Mouse (Mus musculus) embryonic facial prominence, embryonic 12.5 days (tissue): Measurements from ENCODE around the gene Ankrd2. TPM values are rescaled to one million over a fixed set of nuclear protein-coding genes. Genes with fewer than 3 reads are reported as not detected.
A peak's percentile ranks its signal among the peaks of the same experiment; 100 is the strongest.

ENCODE experiments used
- ATAC-seq: fragments of 200-750 bp; cut with Nextera tagmentation; 2 replicates; pipeline ENCODE4 v1.8.0; 2017; ENCODE audit not compliant: insufficient number of reproducible peaks, insufficient read depth, low FRiP score, low TSS enrichment
- H3K27ac ChIP-seq: fragments of 300-500 bp; sonication (generic); 2 replicates; pipeline ENCODE4 v1.5.1; 2016; ENCODE audit warnings: mild to moderate bottlenecking
- H3K27me3 ChIP-seq: fragments of 300-500 bp; sonication (generic); 2 replicates; pipeline ENCODE4 v1.6.1; 2016; ENCODE audit warnings: mild to moderate bottlenecking, moderate library complexity
- H3K36me3 ChIP-seq: fragments of 300-500 bp; sonication (generic); 2 replicates; pipeline ENCODE4 v1.6.1; 2016; ENCODE audit warnings: mild to moderate bottlenecking
- H3K4me1 ChIP-seq: fragments of 300-500 bp; sonication (generic); 2 replicates; pipeline ENCODE4 v1.6.1; 2016
- H3K4me2 ChIP-seq: fragments of 300-500 bp; sonication (generic); replicated peaks from 2 replicates; pipeline ENCODE4 v1.6.1; 2016; ENCODE audit warnings: mild to moderate bottlenecking, moderate library complexity
- H3K4me3 ChIP-seq: fragments of 300-500 bp; sonication (generic); 2 replicates; pipeline ENCODE4 v1.5.1; 2016; ENCODE audit warnings: mild to moderate bottlenecking
- H3K9ac ChIP-seq: fragments of 300-500 bp; sonication (generic); 2 replicates; pipeline ENCODE4 v1.6.1; 2016; ENCODE audit warnings: mild to moderate bottlenecking, moderate library complexity
- H3K9me3 ChIP-seq: fragments of 300-500 bp; sonication (generic); 2 replicates; pipeline ENCODE4 v1.6.1; 2016; ENCODE audit warnings: mild to moderate bottlenecking, moderate library complexity
- WGBS: fragments of 180-500 bp; shearing (Covaris S2); methylation state at CpG from one replicate; pipeline ENCODE4 v1.1.7; 2016; 5-methylcytosine and 5-hydroxymethylcytosine counted together
- polyA plus RNA-seq: library from polyadenylated mRNA; unstranded; fragments of >200 nt; fragmentation: Nextera tagmentation; extraction: Ambion mirVana; gene quantifications from 2 replicates; pipeline ENCODE4 v1.2.1, GENCODE M21; 2016

Ankrd2 gene
- polyA plus RNA-seq, 1 experiment from 2014 or later = 0.24 TPM

GRCm38 (mm10) chr19:42016840-42017239 lies 19.0 kb upstream of the Ankrd2 start:
- Histone ChIP-seq H3K4me1 (peaks cover 28% of the 10 kb centered on the region), H3K36me3 (no peaks in the 10 kb centered on the region), H3K9me3 (no peaks in the 10 kb centered on the region), H3K4me3 (no peak overlapping the region), H3K27me3 (no peaks in the 10 kb centered on the region), H3K4me2 (no peak overlapping the region), H3K27ac (peak overlapping the region; percentile 60), H3K9ac (no peak overlapping the region)
- ATAC-seq = no peak
- WGBS = 57% methylated on average over 5 of the region's 5 CpGs

GRCm38 (mm10) chr19:42017399-42018247 lies 18.2 kb upstream of the Ankrd2 start:
- H3K9ac ChIP-seq = no peak overlapping the region
- peaks cover 35% of the 10 kb centered on the region for H3K4me1 ChIP-seq
- H3K27ac ChIP-seq = peak overlapping the region; percentile 60

GRCm38 (mm10) chr19:42019011-42019522 lies 16.7 kb upstream of the Ankrd2 start:
- peaks cover 37% of the 10 kb centered on the region for H3K4me1 ChIP-seq
- 13% methylated on average over 4 of the region's 4 CpGs for whole genome bisulfite sequencing
- no peaks in the 10 kb centered on the region for H3K27me3 ChIP-seq
- H3K27ac ChIP-seq = peak overlapping the region; percentile 58
- no peaks in the 10 kb centered on the region for H3K36me3 ChIP-seq
- no peaks in the 10 kb centered on the region for H3K9me3 ChIP-seq
- H3K9ac ChIP-seq = no peak overlapping the region
- no peak overlapping the region for H3K4me3 ChIP-seq
- H3K4me2 ChIP-seq = no peak overlapping the region
- ATAC-seq = no peak

More at GRCm38 (mm10) chr19:42017399-42018247, 18.2 kb upstream of the Ankrd2 start:
- H3K36me3 ChIP-seq = no peaks in the 10 kb centered on the region
- H3K27me3 ChIP-seq = no peaks in the 10 kb centered on the region
- no peaks in the 10 kb centered on the region for H3K9me3 ChIP-seq
- 73% methylated on average over 8 of the region's 8 CpGs for WGBS
- no peak for ATAC-seq
- no peak overlapping the region for H3K4me3 ChIP-seq
- no peak overlapping the region for H3K4me2 ChIP-seq

GRCm38 (mm10) chr19:42021681-42022541 lies 13.9 kb upstream of the Ankrd2 start:
- no peak overlapping the region for H3K27ac ChIP-seq
- no peak overlapping the region for H3K4me3 ChIP-seq
- no peaks in the 10 kb centered on the region for H3K9me3 ChIP-seq
- H3K27me3 ChIP-seq = no peaks in the 10 kb centered on the region
- 67% methylated on average over 10 of the region's 10 CpGs for WGBS
- ATAC-seq = no peak
- H3K4me1 ChIP-seq = peaks cover 29% of the 10 kb centered on the region
- H3K36me3 ChIP-seq = no peaks in the 10 kb centered on the region
- no peak overlapping the region for H3K9ac ChIP-seq
- H3K4me2 ChIP-seq = no peak overlapping the region

- Histone ChIP-seq H3K27me3 (no peaks in the 10 kb centered on the region), H3K4me1 (peaks cover 23% of the 10 kb centered on the region), H3K9me3 (no peaks in the 10 kb centered on the region), H3K4me2 (no peak overlapping the region), H3K27ac (no peak overlapping the region), H3K36me3 (no peaks in the 10 kb centered on the region), H3K9ac (no peak overlapping the region), H3K4me3 (no peak overlapping the region)
- no peak for ATAC-seq
- WGBS = 72% methylated on average over 2 of the region's 2 CpGs
Measured at GRCm38 (mm10) chr19:42022542-42022848, 13.3 kb upstream of the Ankrd2 start.

- Histone ChIP-seq H3K9ac (no peak overlapping the region), H3K36me3 (no peaks in the 10 kb centered on the region)
Measured at GRCm38 (mm10) chr19:42026158-42026557, 9.6 kb upstream of the Ankrd2 start.

GRCm38 (mm10) chr19:42031112-42031511 lies 4.7 kb upstream of the Ankrd2 start:
- no peak for ATAC-seq
- H3K4me1 ChIP-seq = peaks cover 19% of the 10 kb centered on the region
- 76% methylated on average over 5 of the region's 5 CpGs for WGBS
- H3K4me3 ChIP-seq = no peak overlapping the region
- no peak overlapping the region for H3K9ac ChIP-seq
- no peak overlapping the region for H3K4me2 ChIP-seq
- H3K36me3 ChIP-seq = peaks cover 9% of the 10 kb centered on the region; the same call in 1 of the 2 replicates
- H3K27me3 ChIP-seq = no peaks in the 10 kb centered on the region
- no peak overlapping the region for H3K27ac ChIP-seq
- H3K9me3 ChIP-seq = no peaks in the 10 kb centered on the region

More at GRCm38 (mm10) chr19:42026158-42026557, 9.6 kb upstream of the Ankrd2 start:
- peak; percentile 54; the same call in 1 of the 2 replicates for ATAC-seq
- no peak overlapping the region for H3K4me2 ChIP-seq
- H3K27me3 ChIP-seq = no peaks in the 10 kb centered on the region
- 8% methylated on average over 5 of the region's 5 CpGs for WGBS
- H3K4me1 ChIP-seq = 0 out of 2 replicates have a peak, but pooled peaks cover 9% of the 10 kb centered on the region
- no peaks in the 10 kb centered on the region for H3K9me3 ChIP-seq
- H3K4me3 ChIP-seq = no peak overlapping the region
- no peak overlapping the region for H3K27ac ChIP-seq

- WGBS = 85% methylated on average over 14 of the region's 14 CpGs
Measured at GRCm38 (mm10) chr19:42033611-42034010, 2.2 kb upstream of the Ankrd2 start.

GRCm38 (mm10) chr19:42034146-42034775 lies 1.5 kb upstream of the Ankrd2 start:
- Histone ChIP-seq H3K9me3 (no peaks in the 10 kb centered on the region), H3K27ac (peak overlapping the region; percentile 7; the same call in 1 of the 2 replicates), H3K4me3 (no peak overlapping the region), H3K36me3 (peaks cover 9% of the 10 kb centered on the region; the same call in 1 of the 2 replicates), H3K27me3 (no peaks in the 10 kb centered on the region), H3K4me1 (peaks cover 19% of the 10 kb centered on the region), H3K4me2 (no peak overlapping the region), H3K9ac (peak overlapping the region; percentile 21; the same call in 1 of the 2 replicates)
- 53% methylated on average over 9 of the region's 9 CpGs for WGBS
- ATAC-seq = no peak

More at GRCm38 (mm10) chr19:42033611-42034010, 2.2 kb upstream of the Ankrd2 start:
- H3K4me1 ChIP-seq = peaks cover 19% of the 10 kb centered on the region
- no peak overlapping the region for H3K4me3 ChIP-seq
- no peaks in the 10 kb centered on the region for H3K9me3 ChIP-seq
- 0 out of 2 replicates have a peak overlapping the region, but pooled peaks have one; percentile 7 for H3K27ac ChIP-seq
- H3K9ac ChIP-seq = peak overlapping the region; percentile 21; the same call in 1 of the 2 replicates
- H3K36me3 ChIP-seq = peaks cover 9% of the 10 kb centered on the region; the same call in 1 of the 2 replicates
- ATAC-seq = no peak
- no peaks in the 10 kb centered on the region for H3K27me3 ChIP-seq
- H3K4me2 ChIP-seq = no peak overlapping the region

- WGBS = 45% methylated on average over 11 of the region's 11 CpGs
- peaks cover 9% of the 10 kb centered on the region; the same call in 1 of the 2 replicates for H3K36me3 ChIP-seq
- H3K4me2 ChIP-seq = no peak overlapping the region
- H3K4me3 ChIP-seq = no peak overlapping the region
- peak; percentile 42; the same call in 1 of the 2 replicates for ATAC-seq
- H3K9me3 ChIP-seq = no peaks in the 10 kb centered on the region
- 0 out of 2 replicates have a peak overlapping the region, but pooled peaks have one; percentile 19 for H3K9ac ChIP-seq
- peaks cover 19% of the 10 kb centered on the region for H3K4me1 ChIP-seq
- peaks cover 3% of the 10 kb centered on the region for H3K27me3 ChIP-seq
- peak overlapping the region; percentile 7; the same call in 1 of the 2 replicates for H3K27ac ChIP-seq
Measured at GRCm38 (mm10) chr19:42034881-42035455, 832 bp upstream of the Ankrd2 start.
